Mouse (Mus musculus) spleen, adult 12 weeks (tissue): ENCODE data around the gene Bdh1.

Source experiments
- DNase-seq: peaks from one replicate; pipeline ENCODE4 v3.0.0; 2022; ENCODE audit warnings: low spot score

Gene Bdh1

GRCm38 (mm10) chr16:31428675-31429470 lies 6.8 kb downstream of the Bdh1 start:
- DNase-seq, result peak; percentile 25

- DNase-seq, result peak; percentile 71
Observed at GRCm38 (mm10) chr16:31429471-31430155, 7.5 kb downstream of the Bdh1 start.

GRCm38 (mm10) chr16:31433466-31434110 lies 11.5 kb downstream of the Bdh1 start:
- no peak for DNase-seq

- no peak for DNase-seq
Observed at GRCm38 (mm10) chr16:31435146-31435545, 13.1 kb downstream of the Bdh1 start.

GRCm38 (mm10) chr16:31436085-31436484 lies 14.0 kb downstream of the Bdh1 start:
- no peak for DNase-seq

GRCm38 (mm10) chr16:31437358-31437757 lies 15.3 kb downstream of the Bdh1 start:
- DNase-seq, result no peak

GRCm38 (mm10) chr16:31439529-31439928 lies 17.4 kb downstream of the Bdh1 start:
- DNase-seq, result no peak

GRCm38 (mm10) chr16:31440046-31440445 lies 18.0 kb downstream of the Bdh1 start:
- no peak for DNase-seq

- DNase-seq, result no peak
Observed at GRCm38 (mm10) chr16:31444521-31444920, 22.4 kb downstream of the Bdh1 start.

- DNase-seq, result no peak
Observed at GRCm38 (mm10) chr16:31446067-31446853, 24.2 kb downstream of the Bdh1 start.

GRCm38 (mm10) chr16:31449973-31450372 lies 27.9 kb downstream of the Bdh1 start:
- DNase-seq, result no peak

GRCm38 (mm10) chr16:31451235-31451634 lies 29.2 kb downstream of the Bdh1 start:
- DNase-seq, result no peak

GRCm38 (mm10) chr16:31452467-31452866 lies 30.4 kb downstream of the Bdh1 start:
- no peak for DNase-seq

GRCm38 (mm10) chr16:31454013-31454412 lies 31.9 kb downstream of the Bdh1 start:
- DNase-seq, result no peak

GRCm38 (mm10) chr16:31455276-31456045 lies 33.4 kb downstream of the Bdh1 start:
- no peak for DNase-seq

- DNase-seq, result peak; percentile 56
Observed at GRCm38 (mm10) chr16:31458229-31458918, 36.3 kb downstream of the Bdh1 start.

GRCm38 (mm10) chr16:31459968-31460461 lies 37.9 kb downstream of the Bdh1 start:
- DNase-seq, result no peak

GRCm38 (mm10) chr16:31460506-31460905 lies 38.4 kb downstream of the Bdh1 start:
- no peak for DNase-seq

GRCm38 (mm10) chr16:31461046-31461445 lies 39.0 kb downstream of the Bdh1 start:
- DNase-seq, result no peak

- DNase-seq, result no peak
Observed at GRCm38 (mm10) chr16:31462113-31462687, 40.1 kb downstream of the Bdh1 start.
